Mouse (Mus musculus): ENCODE results near the gene Lhfpl5. TPM values are rescaled to one million over a fixed set of nuclear protein-coding genes. Genes with fewer than 3 reads are reported as not detected.

Lhfpl5 gene
- polyA plus RNA-seq (2012; fragmentation: generic; extraction: Trizol) = under 1 TPM; 0.04 to 0.06 TPM

DNA sequence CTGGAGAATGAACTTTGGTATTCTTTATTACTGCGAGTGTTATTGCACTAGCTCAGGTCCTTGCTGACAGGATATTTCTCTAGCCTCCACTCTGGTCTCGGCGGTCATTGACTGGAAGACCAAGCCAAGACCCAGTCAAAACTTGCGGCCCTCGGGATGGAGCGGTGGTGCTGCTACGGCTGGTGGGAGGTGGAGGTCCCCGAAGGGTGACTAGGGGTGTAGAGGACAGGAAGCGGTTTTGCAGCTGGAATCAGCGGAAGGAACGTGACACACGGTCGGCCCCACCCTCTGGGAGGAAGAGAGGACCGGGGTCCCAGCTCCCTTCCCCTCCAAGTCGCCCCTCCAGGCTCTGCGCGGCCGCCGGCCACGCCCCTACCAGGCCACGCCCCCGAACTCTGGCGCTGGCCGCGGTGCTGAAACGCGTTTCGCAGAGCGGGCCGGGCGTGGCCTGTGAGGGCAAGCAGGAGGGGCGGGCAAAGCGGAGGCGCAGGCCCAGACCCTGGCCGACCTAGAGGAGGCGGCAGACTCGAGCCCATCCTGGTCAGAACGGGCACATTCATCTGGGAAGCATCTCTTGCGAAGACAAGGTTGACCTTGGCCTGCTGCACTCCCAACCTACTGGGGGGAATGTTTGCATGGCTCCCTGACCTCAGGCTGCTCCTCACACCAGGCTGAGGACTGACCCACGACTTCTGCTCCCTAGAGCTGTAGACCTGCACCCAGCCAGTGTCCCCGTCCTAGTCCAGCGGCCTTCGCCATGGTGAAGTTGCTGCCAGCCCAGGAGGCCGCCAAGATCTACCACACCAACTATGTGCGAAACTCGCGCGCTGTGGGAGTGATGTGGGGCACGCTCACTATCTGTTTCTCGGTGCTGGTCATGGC lies at the start of gene Lhfpl5:
Gene Lhfpl5, plus strand, starts transcription at position 398 of the 882 bp plus-strand sequence.

DNA sequence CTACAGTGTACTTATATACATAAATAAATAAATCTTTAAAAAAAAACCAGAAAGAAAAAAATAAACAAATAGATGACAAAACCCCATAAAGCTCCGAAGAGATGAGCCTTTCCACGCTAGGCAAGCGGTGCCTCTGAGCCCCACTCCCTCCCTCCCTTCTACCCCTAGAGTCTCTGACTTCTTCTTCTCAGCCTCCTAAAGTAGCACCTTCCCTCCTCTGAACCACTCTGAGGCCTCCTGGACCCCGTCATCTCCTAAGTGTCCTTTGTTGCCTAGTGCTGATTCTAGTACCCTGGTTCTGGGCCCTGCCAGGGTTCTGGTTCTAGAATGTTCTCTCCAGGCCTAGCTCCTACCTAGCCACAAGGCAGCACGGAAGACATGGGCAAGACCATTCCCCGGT lies 44.9 kb upstream of the Lhfpl5 start, which contains the start of gene Armc12:
Gene Armc12, plus strand, starts transcription at position 301 of the 400 bp plus-strand sequence.

GRCm38 (mm10) chr17:28549111-28549510 lies 26.3 kb upstream of the Lhfpl5 start, which contains the start of gene Clpsl2:
Gene Clpsl2 (plus strand): TSS chr17:28549411.

GRCm38 (mm10) chr17:28560598-28560997 lies 14.8 kb upstream of the Lhfpl5 start, which contains the start of gene Clps:
Gene Clps (minus strand): TSS chr17:28560766.

GRCm38 (mm10) chr17:28622300-28622759 lies 46.9 kb downstream of the Lhfpl5 start, which contains the start of gene Srpk1:
Gene Srpk1 (minus strand): TSS chr17:28622709.

Other genes with a start within 250 kb of the Lhfpl5 start
- 1,000 to 10,000 TPM; 3,726 to 3,941 TPM for gene Rpl10a, start 247.2 kb upstream of the Lhfpl5 start, polyA plus RNA-seq (2012; fragmentation: generic; extraction: Trizol)
- gene Tead3, start 224.8 kb upstream of the Lhfpl5 start, polyA plus RNA-seq (2012; fragmentation: generic; extraction: Trizol) = 10 to 100 TPM in 1 of 2 experiments, 1 to 10 TPM in 1; 7.0 to 33.0 TPM
- gene Tulp1, start 210.4 kb upstream of the Lhfpl5 start, polyA plus RNA-seq (2012; fragmentation: generic; extraction: Trizol) = not detected
- gene Fkbp5, start 58.1 kb upstream of the Lhfpl5 start, polyA plus RNA-seq (2012; fragmentation: generic; extraction: Trizol) = 1 to 10 TPM; 4.0 to 4.6 TPM
- gene Armc12, start 44.8 kb upstream of the Lhfpl5 start, polyA plus RNA-seq (2012; fragmentation: generic; extraction: Trizol) = not detected
- gene Clpsl2, start 26.2 kb upstream of the Lhfpl5 start, polyA plus RNA-seq (2012; fragmentation: generic; extraction: Trizol) = not detected
- gene Clps, start 14.9 kb upstream of the Lhfpl5 start, polyA plus RNA-seq (2012; fragmentation: generic; extraction: Trizol) = not detected
- 10 to 100 TPM; 10.3 to 19.5 TPM for gene Srpk1, start 47.1 kb downstream of the Lhfpl5 start, polyA plus RNA-seq (2012; fragmentation: generic; extraction: Trizol)
- under 1 TPM in 1 of 2 experiments, not detected in 1; 0.42 TPM for gene Slc26a8, start 114.6 kb downstream of the Lhfpl5 start, polyA plus RNA-seq (2012; fragmentation: generic; extraction: Trizol)
- gene Mapk14, start 115.7 kb downstream of the Lhfpl5 start, polyA plus RNA-seq (2012; fragmentation: generic; extraction: Trizol) = 10 to 100 TPM; 11.2 to 33.1 TPM
- under 1 TPM in 1 of 2 experiments, not detected in 1; 0.20 TPM for gene AC170998.1, start 150.4 kb downstream of the Lhfpl5 start, polyA plus RNA-seq (2012; fragmentation: generic; extraction: Trizol)
- under 1 TPM in 1 of 2 experiments, not detected in 1; 0.22 TPM for gene Mapk13, start 193.7 kb downstream of the Lhfpl5 start, polyA plus RNA-seq (2012; fragmentation: generic; extraction: Trizol)
- 10 to 100 TPM in 1 of 2 experiments, 1 to 10 TPM in 1; 4.2 to 16.9 TPM for gene Brpf3, start 225.4 kb downstream of the Lhfpl5 start, polyA plus RNA-seq (2012; fragmentation: generic; extraction: Trizol)